Mouse (Mus musculus) ovary, adult 2 months (tissue): ENCODE results near the gene Tespa1. TPM values are rescaled to one million over a fixed set of nuclear protein-coding genes. Genes with fewer than 3 reads are reported as not detected.

ENCODE experiments used
- polyA plus RNA-seq: library from polyadenylated mRNA; depleted of rRNA; stranded (reverse); fragments of >200 nt; gene quantifications from 2 replicates; pipeline ENCODE4 v1.2.3, GENCODE M21; 2012; rRNA removed

Gene Tespa1
- polyA plus RNA-seq: 0.08 and 0.09 TPM in 2 replicates

GRCm38 (mm10) chr10:130322637-130323036, at the start of gene Tespa1:
TSS of gene Tespa1 (plus strand) at chr10:130322870.

DNA sequence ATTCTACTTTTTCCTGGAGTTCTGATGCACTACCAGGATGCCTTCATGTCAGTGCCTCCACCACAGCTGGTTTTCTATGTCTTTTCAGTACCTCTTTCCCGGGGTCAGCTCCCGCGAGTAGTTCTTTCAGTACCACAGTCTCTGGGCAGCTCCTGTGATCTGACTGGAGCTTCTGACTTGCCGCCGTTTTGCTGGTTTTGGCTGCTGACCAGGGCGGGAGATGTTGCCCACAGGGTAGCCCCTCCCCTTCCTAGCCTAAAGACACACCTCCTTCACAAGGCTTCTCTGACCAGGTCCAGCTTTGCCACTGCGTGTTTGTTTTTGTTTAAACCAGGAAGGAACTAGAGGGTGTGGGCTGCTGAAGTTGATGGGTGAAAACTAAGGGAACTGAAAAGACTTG, 42.6 kb upstream of the Tespa1 start, which contains the start of gene Neurod4:
Gene Neurod4 (minus strand): TSS at position 175 of the 400 bp plus-strand sequence.

DNA sequence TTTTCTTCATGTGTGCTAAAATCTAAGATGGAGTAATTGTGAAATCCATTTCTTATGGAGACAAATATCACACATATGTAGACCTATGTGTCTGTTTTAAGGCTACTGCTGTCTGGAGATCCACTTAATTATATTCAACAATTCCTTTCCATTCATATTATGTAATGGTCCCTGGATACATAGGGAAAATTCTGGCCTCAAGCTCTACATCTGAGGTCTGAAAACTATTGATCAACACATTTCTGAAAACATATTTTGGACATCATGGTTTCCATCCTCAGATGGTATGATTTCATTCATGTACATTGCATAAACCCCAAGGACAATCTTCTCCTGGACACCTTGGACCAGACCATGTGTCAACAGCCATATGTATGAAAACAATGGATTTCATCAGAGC, 71.6 kb downstream of the Tespa1 start, which contains the start of gene Vmn2r84:
Gene Vmn2r84 (minus strand): TSS at position 101 of the 400 bp plus-strand sequence.

Other genes with a start within 250 kb of the Tespa1 start
- gene Olfr823, start 207.5 kb upstream of the Tespa1 start, polyA plus RNA-seq: not detected in 2 replicates
- gene Olfr824, start 192.9 kb upstream of the Tespa1 start, polyA plus RNA-seq: 0.20 and 0.67 TPM in 2 replicates
- not detected in 2 replicates for gene Olfr825, start 156.1 kb upstream of the Tespa1 start, polyA plus RNA-seq
- not detected in 2 replicates for gene Olfr826, start 138.7 kb upstream of the Tespa1 start, polyA plus RNA-seq
- not detected in 2 replicates for gene Olfr827, start 108.5 kb upstream of the Tespa1 start, polyA plus RNA-seq
- gene Neurod4, start 42.6 kb upstream of the Tespa1 start, polyA plus RNA-seq: not detected in 2 replicates
- gene Vmn2r84, start 71.5 kb downstream of the Tespa1 start, polyA plus RNA-seq: not detected in 2 replicates
- not detected in 2 replicates for gene Vmn2r85, start 106.8 kb downstream of the Tespa1 start, polyA plus RNA-seq
- not detected in 2 replicates for gene Vmn2r86, start 133.2 kb downstream of the Tespa1 start, polyA plus RNA-seq
- not detected in 2 replicates for gene Vmn2r87, start 174.5 kb downstream of the Tespa1 start, polyA plus RNA-seq